Mouse (Mus musculus): ENCODE results near the gene Foxm1. TPM values are rescaled to one million over a fixed set of nuclear protein-coding genes. Genes with fewer than 3 reads are reported as not detected.

The Foxm1 gene
- polyA plus RNA-seq, 1 experiment from 2014 or later: 5.7 TPM

DNA sequence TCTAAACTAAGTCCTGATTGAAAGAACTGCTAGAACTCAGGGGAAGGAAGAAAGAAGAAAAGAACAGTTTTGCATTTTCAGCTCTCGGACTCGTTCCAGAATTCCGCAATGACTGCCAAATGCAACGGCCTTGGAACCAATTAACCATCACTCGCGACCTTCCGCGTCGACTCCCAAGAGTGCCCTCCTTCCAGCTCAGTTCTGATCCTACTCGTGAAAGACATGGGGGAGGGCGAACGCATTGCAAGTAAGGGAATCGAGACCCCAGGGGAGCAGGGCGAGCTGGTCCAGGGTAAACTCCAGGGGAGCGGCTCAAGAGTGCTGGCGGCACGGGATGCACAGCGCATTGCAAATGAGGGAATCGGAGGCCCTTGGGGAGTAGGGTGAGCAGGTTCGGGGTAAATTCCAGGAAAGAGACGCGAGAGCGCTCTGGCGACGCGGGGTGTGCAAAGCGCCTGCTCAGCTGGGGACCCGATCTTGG lies 7.5 kb upstream of the Foxm1 start:
- Histone ChIP-seq H3K4me2 (replicated peaks; ENCODE audit: low read depth) (peak overlapping the region; percentile 80), H3K27ac (replicated peaks) (peak overlapping the region; percentile 85), H3K4me3 (ENCODE audit: low read depth, low read length) (peak overlapping the region; percentile 75), H3K9ac (ENCODE audit: low read length) (peak overlapping the region; percentile 76), H3K36me3 (ENCODE audit: control insufficient read depth, insufficient read depth, low read length) (peaks cover 6% of the 10 kb centered on the region), H3K27me3 (ENCODE audit: control insufficient read depth, insufficient read depth, low read length) (no peaks in the 10 kb centered on the region), H3K4me1 (replicated peaks; ENCODE audit: control insufficient read depth, insufficient read depth) (no peaks in the 10 kb centered on the region), H3K9me3 (ENCODE audit: control insufficient read depth, low read length) (no peaks in the 10 kb centered on the region)
- TF ChIP-seq CTCF (IDR thresholded peaks at IDR 0.05; ENCODE audit: low read depth) (no peak), EP300 (optimal IDR thresholded peaks at IDR 0.05) (no peak)
- WGBS: under 1% methylated on average over 28 of the region's 28 CpGs
- no peak for DNase-seq (ENCODE audit: low spot score)
- ATAC-seq (ENCODE audit: low FRiP score, low TSS enrichment): peak; percentile 73

DNA sequence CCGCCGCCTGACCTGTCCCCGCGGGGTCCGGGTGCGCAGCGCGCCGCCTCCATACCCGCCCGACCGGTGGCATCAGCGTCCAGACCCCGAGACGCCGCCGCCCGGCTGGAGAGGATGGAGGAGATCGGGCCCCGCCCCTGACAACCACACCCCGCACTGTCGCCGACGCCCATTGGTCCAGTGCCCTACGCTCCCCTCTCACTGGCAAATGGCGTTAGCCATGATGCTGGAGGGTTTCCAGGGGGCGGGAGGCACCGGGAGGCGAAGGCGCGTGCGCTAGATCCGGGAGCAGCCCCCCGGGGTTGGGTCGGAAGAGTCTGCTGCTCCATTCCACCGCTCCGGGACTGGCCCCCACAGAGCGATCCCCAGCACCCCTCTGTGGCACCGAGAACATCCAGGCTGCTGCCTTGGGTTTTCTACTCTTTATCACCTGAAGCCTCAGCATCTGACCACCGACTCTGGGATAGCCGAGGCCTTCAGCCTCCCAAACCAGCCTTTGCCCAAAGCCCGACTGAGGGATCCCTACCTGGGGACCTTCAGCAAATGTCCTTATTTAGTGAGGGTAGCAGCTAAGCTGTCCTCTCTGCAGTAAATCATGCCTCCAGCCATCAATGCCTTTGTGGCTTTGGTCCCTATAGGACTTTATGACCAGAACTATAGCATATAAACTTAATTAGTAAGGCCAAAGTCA lies 6.9 kb upstream of the Foxm1 start, which contains the start of gene Tulp3:
Gene Tulp3, minus strand, starts transcription at position 126 of the 691 bp plus-strand sequence.
- Histone ChIP-seq H3K4me3 (ENCODE audit: low read depth, low read length) (peak within 1 kb of the TSS; percentile 75), H3K27me3 (ENCODE audit: control insufficient read depth, insufficient read depth, low read length) (no peaks in the 10 kb centered on the region), H3K9ac (ENCODE audit: low read length) (peak within 1 kb of the TSS; percentile 76), H3K9me3 (ENCODE audit: control insufficient read depth, low read length) (no peaks in the 10 kb centered on the region), H3K27ac (replicated peaks) (peak within 1 kb of the TSS; percentile 85), H3K4me2 (replicated peaks; ENCODE audit: low read depth) (peak within 1 kb of the TSS; percentile 80), H3K4me1 (replicated peaks; ENCODE audit: control insufficient read depth, insufficient read depth) (no peaks in the 10 kb centered on the region), H3K36me3 (ENCODE audit: control insufficient read depth, insufficient read depth, low read length) (peaks cover 4% of the 10 kb centered on the region)
- WGBS: under 1% methylated on average over 36 of the region's 42 CpGs
- peak; percentile 98 for ATAC-seq (ENCODE audit: low FRiP score, low TSS enrichment)
- TF ChIP-seq EP300 (optimal IDR thresholded peaks at IDR 0.05) (no peak), CTCF (IDR thresholded peaks at IDR 0.05; ENCODE audit: low read depth) (peak; percentile 5; the same call in 1 of the 2 replicates)
- DNase-seq (ENCODE audit: low spot score): peak; percentile 94

DNA sequence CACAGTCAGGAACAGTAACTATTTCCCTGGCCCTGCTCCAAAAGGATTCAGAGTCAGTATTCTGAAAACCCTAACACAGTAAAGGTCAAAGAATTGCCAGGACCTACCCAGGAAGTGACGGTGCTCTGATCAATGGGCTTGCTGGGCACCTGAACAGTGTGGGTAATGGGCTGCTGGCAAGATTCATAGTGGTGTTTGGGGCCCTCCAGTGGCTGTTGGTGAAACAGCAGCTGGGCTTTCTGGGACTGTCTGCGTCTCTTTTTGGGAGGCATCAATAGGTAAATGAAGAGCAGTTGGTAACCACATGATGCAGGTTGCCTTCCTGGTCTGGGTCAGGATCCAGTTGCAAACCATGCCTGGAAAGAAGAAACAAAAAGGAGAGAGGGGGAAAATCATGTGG lies 3.8 kb upstream of the Foxm1 start:
- peak; percentile 58 for DNase-seq (ENCODE audit: low spot score)
- TF ChIP-seq CTCF (IDR thresholded peaks at IDR 0.05; ENCODE audit: low read depth): peak; percentile 88
- TF ChIP-seq EP300 (optimal IDR thresholded peaks at IDR 0.05): no peak

DNA sequence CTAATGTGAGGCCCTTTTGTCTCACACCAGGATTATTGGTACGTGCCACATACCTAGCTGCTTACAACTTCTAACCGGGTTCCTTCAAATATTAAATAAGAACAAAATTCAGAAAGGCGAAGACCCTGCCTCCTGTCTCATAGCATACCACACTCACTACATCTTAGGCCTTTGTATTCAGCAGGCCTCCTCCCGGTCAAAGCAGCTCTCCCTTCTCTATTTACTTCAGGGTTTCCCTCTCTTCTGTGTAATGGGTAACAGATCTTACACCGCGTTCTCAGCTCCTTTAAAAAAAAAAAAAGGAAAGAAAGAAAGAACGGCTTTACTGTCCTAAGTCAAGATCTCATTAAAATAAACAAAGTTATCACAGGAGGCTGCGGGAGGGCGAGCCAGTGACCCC lies 866 bp upstream of the Foxm1 start:
- H3K4me3 ChIP-seq (ENCODE audit: low read depth, low read length): peak overlapping the region; percentile 89
- no peaks in the 10 kb centered on the region for H3K27me3 ChIP-seq (ENCODE audit: control insufficient read depth, insufficient read depth, low read length)
- peaks cover 2% of the 10 kb centered on the region; the same call in 1 of the 2 replicates for H3K4me1 ChIP-seq (replicated peaks; ENCODE audit: control insufficient read depth, insufficient read depth)
- 12% methylated on average over 9 of the region's 9 CpGs for WGBS
- peak overlapping the region; percentile 91 for H3K9ac ChIP-seq (ENCODE audit: low read length)
- peak overlapping the region; percentile 87 for H3K4me2 ChIP-seq (replicated peaks; ENCODE audit: low read depth)
- no peak for ATAC-seq (ENCODE audit: low FRiP score, low TSS enrichment)
- no peak for TF ChIP-seq EP300 (optimal IDR thresholded peaks at IDR 0.05)
- TF ChIP-seq CTCF (IDR thresholded peaks at IDR 0.05; ENCODE audit: low read depth): no peak
- H3K27ac ChIP-seq (replicated peaks): peak overlapping the region; percentile 97
- H3K9me3 ChIP-seq (ENCODE audit: control insufficient read depth, low read length): no peaks in the 10 kb centered on the region
- H3K36me3 ChIP-seq (ENCODE audit: control insufficient read depth, insufficient read depth, low read length): peaks cover 4% of the 10 kb centered on the region
- no peak for DNase-seq (ENCODE audit: low spot score)

More for the DNA sequence above, 3.8 kb upstream of the Foxm1 start:
- H3K27me3 ChIP-seq (ENCODE audit: control insufficient read depth, insufficient read depth, low read length): no peaks in the 10 kb centered on the region
- H3K27ac ChIP-seq (replicated peaks): no peak overlapping the region
- H3K4me3 ChIP-seq (ENCODE audit: low read depth, low read length): no peak overlapping the region
- 27% methylated on average over 2 of the region's 2 CpGs for WGBS
- H3K4me1 ChIP-seq (replicated peaks; ENCODE audit: control insufficient read depth, insufficient read depth): peaks cover 2% of the 10 kb centered on the region; the same call in 1 of the 2 replicates
- no peak overlapping the region for H3K9ac ChIP-seq (ENCODE audit: low read length)
- no peak overlapping the region for H3K4me2 ChIP-seq (replicated peaks; ENCODE audit: low read depth)
- H3K9me3 ChIP-seq (ENCODE audit: control insufficient read depth, low read length): no peaks in the 10 kb centered on the region
- H3K36me3 ChIP-seq (ENCODE audit: control insufficient read depth, insufficient read depth, low read length): peaks cover 4% of the 10 kb centered on the region
- no peak for ATAC-seq (ENCODE audit: low FRiP score, low TSS enrichment)

DNA sequence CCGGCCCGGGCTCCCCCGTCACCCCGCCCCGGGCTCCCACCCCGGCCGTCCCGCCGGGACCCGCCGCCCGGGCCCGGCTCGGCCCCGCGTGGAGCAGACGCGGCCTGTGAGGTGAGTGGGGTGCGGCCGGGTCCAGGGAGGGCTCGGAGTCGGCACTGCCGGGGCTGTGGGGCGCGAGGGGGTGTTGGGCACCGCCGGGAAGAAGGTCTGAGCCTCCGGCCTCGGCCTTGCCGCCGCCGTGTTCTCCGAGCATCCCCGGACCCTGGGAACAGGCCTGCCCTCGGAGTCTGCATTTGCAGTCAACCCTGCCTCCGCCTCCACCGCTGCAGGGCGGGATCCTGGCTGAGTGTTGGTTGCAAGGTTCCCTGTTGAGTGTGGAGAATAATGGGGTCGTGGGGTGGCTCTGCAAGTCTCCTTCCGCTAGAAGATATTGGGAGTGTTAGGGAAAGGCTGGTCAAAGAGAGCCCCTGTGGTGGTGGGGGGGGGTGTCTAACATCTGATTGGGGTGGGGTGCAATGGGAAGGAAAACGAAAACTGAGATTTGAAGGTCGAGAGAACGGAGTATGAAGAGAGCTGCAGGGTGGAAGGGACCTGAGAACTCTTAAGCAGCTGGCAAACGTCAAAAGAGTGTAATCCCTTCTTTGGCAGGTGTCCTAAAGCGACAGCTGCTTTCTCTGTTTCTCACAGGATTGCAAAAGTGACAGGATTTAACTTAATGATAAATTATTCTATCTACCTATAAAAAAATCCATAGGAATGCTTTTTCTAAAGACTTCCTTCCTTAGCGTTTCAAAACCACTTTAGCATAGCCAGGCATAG lies 449 bp downstream of the Foxm1 start:
- Histone ChIP-seq H3K9ac (ENCODE audit: low read length) (peak overlapping the region; percentile 91), H3K4me2 (replicated peaks; ENCODE audit: low read depth) (peak overlapping the region; percentile 87), H3K27me3 (ENCODE audit: control insufficient read depth, insufficient read depth, low read length) (no peaks in the 10 kb centered on the region), H3K4me1 (replicated peaks; ENCODE audit: control insufficient read depth, insufficient read depth) (peaks cover 2% of the 10 kb centered on the region; the same call in 1 of the 2 replicates), H3K36me3 (ENCODE audit: control insufficient read depth, insufficient read depth, low read length) (peaks cover 2% of the 10 kb centered on the region), H3K4me3 (ENCODE audit: low read depth, low read length) (peak overlapping the region; percentile 89), H3K27ac (replicated peaks) (peak overlapping the region; percentile 97), H3K9me3 (ENCODE audit: control insufficient read depth, low read length) (no peaks in the 10 kb centered on the region)
- WGBS: under 1% methylated on average over 30 of the region's 46 CpGs
- TF ChIP-seq EP300 (optimal IDR thresholded peaks at IDR 0.05): no peak
- DNase-seq (ENCODE audit: low spot score): no peak
- ATAC-seq (ENCODE audit: low FRiP score, low TSS enrichment): no peak; the same call in 1 of the 2 replicates
